Mouse (Mus musculus) left cerebral cortex, postnatal 25 days (tissue): ENCODE data around the gene Rapgef4. TPM values are rescaled to one million over a fixed set of nuclear protein-coding genes. Genes with fewer than 3 reads are reported as not detected.

Experiments
- DNase-seq, 2 experiments: peaks; one replicate each; pipeline ENCODE4 v3.0.0; 2022; ENCODE audit warnings: low spot score in 2 of 2, mixed read lengths in 1 of 2
- intact Hi-C: fragments of 180-260 bp; cut with DNase I; formaldehyde crosslinking; loops from one replicate; pipeline ENCODE4 v1.15.1; 2025
- total RNA-seq, 2 experiments: library from RNA; stranded (reverse); gene quantifications; 2 replicates each; pipeline ENCODE4 v1.2.3; 2021

Rapgef4 gene
- total RNA-seq, 2 experiments from 2014 or later, result 372 to 386 TPM

DNA sequence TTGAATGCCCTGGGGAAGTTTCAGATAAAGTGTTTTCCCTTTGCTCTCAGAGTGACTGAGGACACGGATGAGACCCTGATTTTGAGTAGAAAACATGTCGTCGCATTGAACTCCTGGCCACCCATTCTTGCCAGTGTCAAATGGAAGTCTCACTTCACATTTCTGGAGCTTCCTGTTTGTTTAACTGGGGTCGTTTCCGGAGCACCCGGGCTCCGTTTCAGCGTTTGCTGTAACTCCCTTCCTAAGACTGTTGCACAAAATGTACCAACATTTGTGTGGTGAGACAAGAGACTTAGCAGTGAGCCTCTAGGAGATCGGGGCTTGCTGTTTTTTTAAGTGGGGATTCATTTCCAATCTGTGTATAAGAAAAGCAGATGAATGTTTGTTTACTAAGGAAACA lies 220.5 kb downstream of the Rapgef4 start:
- intact Hi-C loops, result no loop called here
- no peak for DNase-seq

DNA sequence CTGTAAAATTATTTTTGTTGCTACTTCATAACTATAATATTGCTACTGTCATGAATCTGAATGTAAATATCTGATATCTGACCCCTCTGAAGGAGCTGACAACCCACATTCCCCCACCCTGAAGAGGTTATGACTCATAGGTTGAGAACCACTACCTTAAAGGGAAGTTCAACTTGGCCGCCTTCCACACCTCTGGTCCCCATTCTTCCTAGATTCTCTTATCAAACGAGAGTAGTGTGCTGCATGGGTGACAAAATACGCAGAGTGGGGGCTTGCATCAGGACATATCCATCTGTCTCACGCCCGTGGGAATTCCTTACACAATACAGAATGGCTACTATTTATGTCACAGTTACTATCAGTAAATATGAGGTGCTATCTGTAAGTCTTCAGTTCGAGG lies 221.2 kb downstream of the Rapgef4 start:
- DNase-seq, result no peak
- intact Hi-C loops, result no loop called here

GRCm38 (mm10) chr2:72203609-72204008 lies 222.6 kb downstream of the Rapgef4 start:
- peak; percentile 75 to 76 for DNase-seq
- intact Hi-C loops, result no loop called here

GRCm38 (mm10) chr2:72205869-72206268 lies 224.8 kb downstream of the Rapgef4 start:
- no peak for DNase-seq
- intact Hi-C loops, result no loop called here

DNA sequence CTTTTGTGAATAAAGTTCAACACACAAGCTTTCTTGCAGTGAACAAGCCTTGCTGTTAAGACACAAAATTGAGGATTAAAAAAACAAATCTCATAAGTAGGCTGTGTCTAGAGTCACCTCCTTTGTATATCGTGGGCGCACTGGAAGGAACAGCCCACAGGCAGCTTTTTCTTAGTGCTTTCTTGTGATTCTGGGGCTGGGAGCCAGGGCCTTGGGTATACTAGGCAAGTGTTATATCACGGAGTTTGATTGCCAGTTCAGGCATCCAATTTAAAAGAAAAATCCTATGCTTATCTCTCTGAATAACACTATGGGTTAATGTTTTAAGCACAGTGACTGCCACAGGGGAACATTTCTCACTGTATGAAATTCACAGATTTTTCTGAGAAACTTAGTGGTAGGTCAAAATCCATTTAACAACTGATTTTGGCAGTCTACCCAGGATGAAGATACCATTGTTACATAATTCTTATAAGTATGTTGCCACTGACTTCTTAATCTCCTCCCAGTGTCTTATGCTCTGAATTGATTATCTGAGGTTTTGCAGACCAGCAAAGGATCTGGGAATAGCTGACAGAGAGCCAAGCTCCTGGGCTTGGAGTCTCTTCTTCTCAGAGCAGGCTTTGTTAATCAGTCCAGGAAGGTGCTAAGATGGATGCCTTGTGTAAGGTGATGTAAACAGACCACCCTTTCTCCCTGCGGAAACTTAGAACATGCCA lies 225.6 kb downstream of the Rapgef4 start:
- intact Hi-C loops, result no loop called here
- peak in 1 of 2 experiments; percentile 81 for DNase-seq

- intact Hi-C loops, result no loop called here
- DNase-seq, result no peak
Observed at GRCm38 (mm10) chr2:72217336-72217735, 236.3 kb downstream of the Rapgef4 start.

DNA sequence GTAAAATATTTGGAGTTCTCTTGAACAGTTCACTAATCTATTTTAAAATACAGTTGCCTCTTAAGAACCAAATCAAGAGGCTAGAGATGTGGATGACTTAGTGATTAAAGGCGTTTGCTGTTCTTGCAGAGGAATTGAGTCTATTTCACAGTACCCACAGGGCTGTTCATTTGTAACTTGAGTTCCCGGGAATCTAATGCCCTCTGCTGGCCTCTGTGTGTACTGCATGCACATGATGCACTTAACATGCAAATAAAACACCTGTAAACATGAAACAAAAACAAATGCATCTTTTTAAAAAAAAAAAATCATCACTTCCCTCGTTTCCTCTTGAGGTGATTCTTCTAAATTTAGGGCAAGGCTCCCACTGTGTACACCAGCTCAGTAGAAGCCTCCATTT lies 238.9 kb downstream of the Rapgef4 start:
- peak; percentile 39 to 51 for DNase-seq

DNA sequence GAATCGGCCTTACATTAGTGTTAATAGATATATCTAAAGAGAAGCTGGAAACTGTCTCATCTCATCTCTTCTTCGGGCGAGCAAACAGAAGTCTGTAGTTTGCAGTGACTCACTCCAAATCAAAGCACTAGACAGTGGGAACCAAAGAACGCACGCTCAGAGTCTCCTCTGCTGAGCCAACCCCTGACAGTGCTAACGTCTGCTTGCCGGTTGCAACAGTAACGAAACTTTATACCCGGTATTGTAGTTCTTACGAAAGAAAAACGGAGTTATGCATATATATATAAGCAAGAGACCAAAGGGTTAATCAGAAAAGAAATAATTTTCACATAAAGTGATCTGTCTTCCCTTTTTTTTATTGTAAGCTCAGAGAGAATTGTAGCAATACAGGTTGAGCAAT lies 240.2 kb downstream of the Rapgef4 start:
- DNase-seq, result no peak

More for the DNA sequence above, 238.9 kb downstream of the Rapgef4 start:
- intact Hi-C loops, result loop anchor here (5.0 kb wide), 1 partner anchor 178 kb away; no protein-coding TSS in a partner anchor

DNA sequence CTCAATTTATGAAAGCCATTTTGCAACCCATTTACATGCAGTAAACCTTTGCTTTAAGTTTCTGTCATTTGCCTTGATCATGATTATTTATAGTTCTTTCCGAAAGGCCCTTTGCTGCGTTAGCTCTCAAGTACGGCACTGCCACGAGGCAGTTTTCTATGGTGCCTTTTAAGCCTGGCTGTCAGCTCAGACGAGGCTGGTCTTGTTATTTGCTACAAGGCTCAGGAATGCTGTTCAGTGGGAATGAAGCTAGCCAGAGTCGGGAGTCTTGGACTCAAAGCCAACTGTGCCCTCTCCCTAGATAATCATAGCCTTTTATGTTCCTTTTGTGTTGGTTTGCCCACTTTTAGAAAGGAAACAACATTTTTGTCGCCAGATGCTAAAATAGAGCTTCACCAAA lies 240.7 kb downstream of the Rapgef4 start:
- intact Hi-C loops, result loop anchor here (5.0 kb wide), 1 partner anchor 179 kb away; no protein-coding TSS in a partner anchor
- DNase-seq, result no peak

More for the DNA sequence above, 240.2 kb downstream of the Rapgef4 start:
- intact Hi-C loops, result loop anchor here (5.0 kb wide), 1 partner anchor 179 kb away; no protein-coding TSS in a partner anchor

GRCm38 (mm10) chr2:72222276-72222675 lies 241.2 kb downstream of the Rapgef4 start:
- intact Hi-C loops, result loop anchor here (5.0 kb wide), 1 partner anchor 180 kb away; no protein-coding TSS in a partner anchor
- no peak for DNase-seq

DNA sequence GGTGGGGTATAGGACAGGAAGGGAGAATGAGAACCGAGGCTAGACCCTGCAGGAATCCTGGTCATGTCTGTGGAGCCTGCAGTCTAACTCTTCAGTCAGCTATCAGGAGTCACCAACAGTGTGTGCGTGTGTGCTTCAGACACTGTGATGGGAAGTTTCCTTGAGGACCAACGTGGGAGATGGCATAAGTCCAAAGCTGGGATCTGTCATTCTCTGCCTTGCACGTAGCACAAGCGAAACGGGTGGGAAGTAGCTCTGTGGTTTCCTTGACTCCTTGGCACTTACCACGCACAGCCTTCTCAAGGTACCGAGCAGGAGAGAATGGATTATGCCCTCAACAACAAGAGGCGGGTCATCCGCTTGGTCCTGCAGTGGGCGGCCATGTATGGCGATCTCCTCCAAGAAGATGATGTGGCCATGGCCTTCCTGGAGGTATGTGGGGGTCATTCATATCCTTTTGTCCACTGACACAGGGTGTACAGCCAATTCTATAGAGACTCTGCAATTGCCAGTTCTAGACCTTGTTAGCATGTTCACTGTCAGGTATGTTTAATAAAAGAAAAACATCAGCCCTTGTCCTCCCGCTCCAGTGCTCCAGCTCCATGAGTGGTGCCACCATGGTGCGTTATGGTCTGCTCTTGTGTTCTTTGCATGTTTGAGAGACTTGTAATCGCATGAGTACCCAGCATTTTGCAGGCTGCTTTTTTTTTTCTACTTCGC lies 241.9 kb downstream of the Rapgef4 start:
- DNase-seq, result no peak
- intact Hi-C loops, result loop anchor here (5.0 kb wide), 1 partner anchor 181 kb away; no protein-coding TSS in a partner anchor

DNA sequence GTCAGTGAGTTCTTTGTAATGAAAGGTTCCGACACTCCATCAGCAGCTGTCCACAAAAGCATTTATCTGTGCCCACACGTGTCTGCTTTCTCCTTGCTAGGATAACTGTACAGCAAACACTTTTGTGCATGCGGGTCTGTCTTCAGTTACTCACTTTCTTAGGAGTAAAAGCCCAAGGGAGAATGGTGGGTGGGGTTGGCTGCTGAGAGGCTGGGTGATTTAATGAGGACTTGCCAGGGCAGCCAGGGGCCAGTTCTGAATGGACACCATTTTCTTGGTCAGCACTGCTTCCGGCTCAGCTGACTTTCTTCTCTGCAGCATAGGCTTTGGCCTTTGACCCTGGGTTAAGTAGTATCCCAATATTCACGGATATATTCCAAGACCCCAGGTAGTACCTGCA lies 242.4 kb downstream of the Rapgef4 start:
- no peak for DNase-seq
- intact Hi-C loops, result loop anchor here (5.0 kb wide), 1 partner anchor 181 kb away; no protein-coding TSS in a partner anchor

GRCm38 (mm10) chr2:72226006-72226405 lies 245.0 kb downstream of the Rapgef4 start:
- DNase-seq, result no peak

GRCm38 (mm10) chr2:72227416-72227815 lies 246.4 kb downstream of the Rapgef4 start:
- DNase-seq, result no peak
- intact Hi-C loops, result no loop called here

More at GRCm38 (mm10) chr2:72226006-72226405, 245.0 kb downstream of the Rapgef4 start:
- intact Hi-C loops, result no loop called here

GRCm38 (mm10) chr2:72228881-72229280 lies 247.8 kb downstream of the Rapgef4 start:
- intact Hi-C loops, result no loop called here
- DNase-seq, result no peak

- no peak for DNase-seq
- intact Hi-C loops, result loop anchor here (10.0 kb wide), 1 partner anchor 254 kb away; no protein-coding TSS in a partner anchor
Observed at GRCm38 (mm10) chr2:72230545-72230944, 249.5 kb downstream of the Rapgef4 start.

DNA sequence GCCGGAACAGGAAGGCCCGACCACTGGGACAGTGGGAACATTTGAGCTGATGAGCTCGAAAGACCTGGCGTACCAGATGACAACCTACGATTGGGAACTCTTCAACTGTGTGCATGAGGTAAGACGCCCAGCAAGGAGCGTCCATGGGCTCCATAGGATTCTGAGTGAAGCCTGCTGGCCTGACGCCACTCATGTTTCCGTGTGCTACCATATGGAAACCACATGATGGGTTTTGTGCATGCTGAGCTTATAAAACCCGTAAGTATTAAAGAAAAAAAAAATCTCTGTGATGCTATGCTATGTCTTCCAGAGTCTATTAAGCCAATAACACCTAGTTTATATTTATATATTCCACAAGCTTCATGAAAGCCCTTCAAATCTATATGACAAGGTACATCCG lies 253.0 kb downstream of the Rapgef4 start:
- no peak for DNase-seq
- intact Hi-C loops, result loop anchor here (2.0 to 10.0 kb wide), 3 partner anchors 157 to 1047 kb away; no protein-coding TSS in a partner anchor

DNA sequence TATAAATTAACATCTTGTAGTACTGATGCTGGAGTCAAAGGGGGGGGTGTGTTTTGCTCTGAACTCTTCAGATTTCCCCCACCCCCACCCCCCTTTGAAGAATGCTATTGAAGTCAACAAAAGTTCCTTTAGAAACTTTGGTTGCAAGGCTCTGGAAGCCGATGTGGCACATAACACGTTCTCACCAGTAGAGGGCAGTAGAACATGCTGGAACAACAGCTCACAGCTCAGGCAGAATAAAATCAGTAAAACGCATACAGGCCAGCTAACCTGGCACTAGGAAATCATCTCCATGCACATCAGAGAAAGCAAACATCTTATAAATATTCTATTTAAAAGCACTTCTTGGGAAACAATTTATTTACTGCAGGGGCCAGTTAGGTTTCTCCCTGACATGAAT lies 253.9 kb downstream of the Rapgef4 start:
- peak; percentile 80 to 89 for DNase-seq
- intact Hi-C loops, result loop anchor here (2.0 to 10.0 kb wide), 4 partner anchors 52 to 1046 kb away; partner anchors contain the start of gene Map3k20

DNA sequence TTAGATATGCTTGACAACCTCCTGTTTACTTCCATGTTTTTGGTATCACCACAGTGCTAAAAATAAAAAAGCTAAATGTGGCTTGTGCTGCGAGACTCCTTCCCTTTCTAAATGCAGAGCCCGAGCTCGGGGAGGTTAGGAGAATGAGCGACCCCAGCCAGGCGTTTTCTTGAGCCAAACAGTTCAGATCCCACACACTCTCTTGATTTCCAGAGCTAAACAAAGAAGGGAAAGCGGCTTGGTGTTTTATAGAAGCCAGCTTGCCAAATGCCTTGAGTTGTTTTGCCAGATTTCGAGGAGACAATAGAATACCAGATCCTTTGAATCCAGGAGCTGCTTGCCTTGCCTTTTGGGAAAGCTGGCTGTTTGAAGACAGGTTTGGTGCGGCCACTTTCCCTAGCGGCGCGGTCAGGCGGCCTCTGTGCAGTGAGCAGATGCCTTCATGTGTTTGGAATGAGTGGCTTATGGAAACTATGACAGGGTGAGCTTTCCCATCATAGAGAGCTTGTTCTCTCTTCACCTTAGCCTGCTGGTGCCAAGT lies 254.4 kb downstream of the Rapgef4 start:
- DNase-seq, result peak in 1 of 2 experiments; percentile 21
- intact Hi-C loops, result loop anchor here (2.0 to 10.0 kb wide), 4 partner anchors 52 to 1045 kb away; partner anchors contain the start of gene Map3k20

- intact Hi-C loops, result loop anchor here (5.0 to 10.0 kb wide), 2 partner anchors 49 to 246 kb away; partner anchors contain the start of gene Map3k20
Observed at GRCm38 (mm10) chr2:72238421-72238820, 257.4 kb downstream of the Rapgef4 start.

More at GRCm38 (mm10) chr2:72238421-72238820, 257.4 kb downstream of the Rapgef4 start:
- no peak for DNase-seq
